Mouse (Mus musculus): ENCODE data around the gene Agrn.
A peak's percentile ranks its signal among the peaks of the same experiment; 100 is the strongest.

The Agrn gene

DNA sequence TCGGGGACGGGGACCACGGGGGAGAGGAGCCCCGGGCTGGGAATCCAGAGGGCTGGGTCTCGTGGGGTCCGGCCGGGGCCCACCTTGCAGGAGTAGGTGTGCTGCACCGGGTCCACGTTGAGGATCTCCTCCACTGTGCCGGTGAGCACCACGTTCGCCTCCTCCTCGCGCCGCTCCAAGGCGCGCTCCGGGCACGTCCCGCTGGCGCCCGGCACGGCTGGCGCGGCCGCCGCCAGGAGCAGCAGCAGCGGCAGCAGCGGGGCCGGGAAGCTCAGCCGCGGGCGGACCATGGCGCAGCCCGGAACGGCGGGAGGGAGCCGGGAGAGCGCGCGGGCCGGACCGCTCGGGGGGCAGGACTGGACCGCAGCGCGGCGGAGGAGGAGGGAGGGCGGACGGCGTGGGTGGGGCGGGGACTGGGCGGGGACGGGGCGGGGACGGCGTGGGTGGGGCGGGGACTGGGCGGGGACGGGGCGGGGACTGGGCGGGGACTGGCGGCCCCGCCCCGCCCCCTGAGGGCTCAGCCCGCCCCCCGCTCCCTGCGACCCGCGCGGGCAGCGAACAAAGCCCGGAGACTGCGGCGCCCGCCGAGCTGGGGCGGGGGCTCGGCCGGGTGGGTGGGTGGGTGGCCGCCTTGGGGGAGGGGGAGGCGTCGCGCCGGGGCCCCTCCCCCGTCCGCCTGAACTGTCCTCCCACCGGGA lies at the start of gene Agrn:
Gene Agrn (minus strand): TSS at position 358 of the 698 bp plus-strand sequence.
- no peak for DNase-seq (ENCODE audit: low read depth)

DNA sequence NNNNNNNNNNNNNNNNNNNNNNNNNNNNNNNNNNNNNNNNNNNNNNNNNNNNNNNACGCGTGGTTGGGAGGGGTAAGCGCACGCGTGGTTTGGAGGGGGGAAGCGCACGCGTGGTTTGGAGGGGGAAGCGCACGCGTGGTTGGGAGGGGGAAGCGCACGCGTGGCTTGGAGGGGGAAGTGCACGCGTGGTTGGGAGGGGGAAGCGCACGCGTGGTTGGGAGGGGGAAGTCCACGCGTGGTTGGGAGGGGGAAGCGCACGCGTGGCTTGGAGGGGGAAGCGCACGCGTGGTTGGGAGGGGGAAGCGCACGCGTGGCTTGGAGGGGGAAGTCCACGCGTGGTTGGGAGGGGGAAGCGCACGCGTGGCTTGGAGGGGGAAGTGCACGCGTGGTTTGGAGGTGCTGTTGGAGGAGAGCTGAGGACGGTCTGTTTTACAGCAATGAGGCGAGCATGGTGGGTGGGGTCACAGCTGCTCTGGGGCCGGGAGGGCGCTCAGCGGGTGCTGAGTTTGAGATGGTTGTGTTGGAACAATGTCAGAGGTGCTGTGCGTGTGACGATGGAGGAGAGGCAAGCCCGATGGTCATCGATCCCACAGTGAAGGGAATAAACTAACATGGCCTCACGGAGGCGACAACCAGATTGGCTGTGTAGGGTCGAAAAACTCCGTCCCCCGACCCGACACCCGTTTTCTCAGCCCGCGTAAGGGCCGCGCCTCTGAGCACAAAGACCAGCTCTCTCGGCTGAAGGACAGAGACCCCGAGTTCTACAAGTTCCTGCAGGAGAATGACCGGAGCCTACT lies 39.6 kb upstream of the Agrn start:
- DNase-seq (ENCODE audit: low read depth) = no peak

DNA sequence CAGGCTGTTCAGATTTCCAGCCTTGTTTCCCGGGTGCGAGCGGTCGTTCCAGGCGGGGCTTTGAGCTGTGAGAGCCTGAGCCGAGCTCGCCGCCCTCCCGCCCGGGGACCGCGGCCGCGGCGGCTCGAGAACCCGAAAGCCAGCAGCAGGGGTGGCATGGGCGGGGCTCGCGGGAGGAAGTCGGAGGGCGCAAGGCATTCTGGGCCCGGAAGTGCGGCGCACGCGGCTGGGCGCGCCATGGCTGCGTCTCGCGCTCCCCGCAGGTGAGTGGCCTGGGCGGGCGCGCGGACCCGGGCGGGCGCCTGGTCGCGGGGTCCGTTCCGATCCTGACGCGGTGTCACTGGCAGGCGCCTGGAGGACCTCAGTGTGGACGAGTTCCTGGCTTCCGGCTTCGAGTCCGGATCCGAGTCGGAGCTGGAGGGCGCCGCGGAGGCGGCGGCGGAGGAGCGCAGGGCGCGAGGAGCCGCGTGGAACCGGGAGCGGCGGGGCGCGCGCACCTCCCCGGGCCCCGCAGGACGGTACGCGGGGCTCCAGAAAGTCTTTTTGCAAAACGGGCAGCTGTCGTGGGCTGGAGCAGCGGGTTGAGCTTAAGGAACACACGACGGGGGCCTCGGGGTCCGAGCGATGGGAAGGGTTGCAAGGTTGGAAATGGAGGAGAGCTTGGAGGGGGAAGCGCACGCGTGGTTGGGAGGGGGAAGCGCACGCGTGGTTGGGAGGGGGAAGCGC lies 38.7 kb upstream of the Agrn start, which contains the start of gene Noc2l:
Gene Noc2l (plus strand): TSS at position 203 of the 726 bp plus-strand sequence.
- DNase-seq (ENCODE audit: low read depth) = no peak

DNA sequence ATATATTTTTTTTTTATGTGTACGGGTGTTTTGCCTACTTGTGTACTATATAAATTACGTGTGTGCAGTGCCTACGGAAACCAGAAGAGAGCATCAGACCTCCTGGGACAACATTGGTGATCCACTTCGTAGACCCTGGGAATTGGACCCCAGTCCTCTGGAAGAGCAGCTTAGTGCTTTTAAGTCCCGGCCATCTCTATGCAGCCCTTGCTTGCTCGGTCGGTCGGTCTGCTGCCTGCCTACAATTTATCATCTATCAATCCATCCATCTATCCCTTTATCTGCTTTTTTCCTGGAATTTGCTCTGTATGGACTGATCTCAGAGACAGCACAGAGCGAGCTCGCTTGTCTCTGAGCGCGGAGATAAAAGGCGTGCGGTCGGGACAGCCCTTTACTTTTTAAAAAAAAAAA lies 38.1 kb upstream of the Agrn start:
- no peak for DNase-seq (ENCODE audit: low read depth)

DNA sequence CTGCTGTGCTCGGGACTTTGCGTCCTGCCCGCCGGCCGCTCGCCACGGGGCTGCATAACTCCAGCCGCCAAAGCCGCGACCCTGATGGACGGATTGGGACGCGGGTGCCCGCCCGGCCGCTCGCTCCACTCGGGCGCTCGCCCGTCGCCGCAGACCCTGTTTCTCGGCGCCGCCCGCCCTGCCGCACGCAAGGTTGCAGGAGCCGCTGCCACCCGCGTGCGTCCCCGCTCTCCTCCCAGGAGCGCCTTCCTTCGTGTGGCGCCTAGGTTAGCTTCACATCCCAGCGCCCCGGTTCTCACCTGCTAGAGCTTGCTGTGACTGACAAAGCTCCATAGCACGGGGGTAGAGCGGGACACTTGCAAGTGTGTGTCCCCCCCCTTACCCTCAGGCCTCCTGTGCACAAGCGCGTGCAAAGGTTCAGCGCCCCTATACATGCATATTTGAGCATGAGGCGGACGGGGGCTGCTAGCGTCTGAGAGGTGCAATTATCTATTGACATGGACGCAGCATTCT lies 37.5 kb upstream of the Agrn start, which contains the start of gene Plekhn1:
Gene Plekhn1 (minus strand): TSS at position 157 of the 513 bp plus-strand sequence.
- DNase-seq (ENCODE audit: low read depth) = no peak

DNA sequence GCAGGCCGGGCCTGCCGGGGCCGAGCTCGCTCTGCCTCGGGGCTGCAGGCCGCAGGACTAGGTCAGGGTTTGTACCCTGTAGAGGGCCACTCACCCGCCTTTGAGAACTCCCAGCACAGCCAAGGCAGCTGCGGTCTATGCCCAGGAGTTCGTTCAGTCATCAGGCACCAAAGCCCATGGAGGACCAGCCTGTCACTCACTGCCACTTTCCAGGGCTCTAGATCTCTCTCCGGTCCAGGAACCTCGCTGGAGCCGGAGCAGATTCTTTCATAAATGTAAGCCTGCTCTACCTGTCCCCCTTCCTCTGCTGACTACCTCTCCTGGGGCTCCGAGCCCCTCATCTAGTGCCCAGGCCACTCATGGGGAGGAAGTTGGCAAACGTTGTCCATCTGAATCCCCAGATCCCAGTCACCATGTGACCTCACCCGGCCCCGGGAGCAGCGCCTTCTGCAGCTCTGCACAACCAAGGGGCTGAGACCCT lies 36.8 kb upstream of the Agrn start:
- no peak for DNase-seq (ENCODE audit: low read depth)

DNA sequence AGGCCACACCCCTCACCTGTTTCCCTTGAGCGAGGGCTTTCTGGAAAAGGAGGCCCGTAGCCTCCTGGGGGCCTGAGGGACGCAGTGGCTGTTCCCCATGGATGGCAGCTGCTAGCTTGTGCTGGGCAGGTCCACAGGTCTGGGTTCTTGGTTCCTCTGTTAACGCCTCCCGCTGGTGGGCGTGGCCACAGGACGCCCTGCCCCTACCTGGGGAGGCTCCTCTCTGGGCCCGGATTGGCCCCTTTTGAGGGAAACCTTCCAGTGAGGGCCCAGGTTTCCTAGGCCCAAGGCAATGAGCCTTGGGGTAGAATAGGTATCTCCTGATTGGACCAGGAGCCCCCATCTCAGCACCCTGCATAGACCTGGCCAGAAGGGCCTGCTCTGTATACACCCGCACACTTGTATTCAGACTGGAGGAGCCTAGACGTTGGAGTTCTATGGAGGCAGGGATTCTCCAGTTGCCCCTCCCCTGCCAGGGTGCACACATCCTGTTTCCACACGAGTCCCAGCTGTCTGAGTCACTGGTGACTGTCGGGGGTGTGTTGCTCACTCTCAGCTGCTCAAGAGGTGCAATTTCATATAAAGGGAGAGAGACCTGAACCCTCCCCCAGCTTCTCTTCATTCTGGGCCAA lies 31.2 kb upstream of the Agrn start:
- DNase-seq (ENCODE audit: low read depth) = no peak

DNA sequence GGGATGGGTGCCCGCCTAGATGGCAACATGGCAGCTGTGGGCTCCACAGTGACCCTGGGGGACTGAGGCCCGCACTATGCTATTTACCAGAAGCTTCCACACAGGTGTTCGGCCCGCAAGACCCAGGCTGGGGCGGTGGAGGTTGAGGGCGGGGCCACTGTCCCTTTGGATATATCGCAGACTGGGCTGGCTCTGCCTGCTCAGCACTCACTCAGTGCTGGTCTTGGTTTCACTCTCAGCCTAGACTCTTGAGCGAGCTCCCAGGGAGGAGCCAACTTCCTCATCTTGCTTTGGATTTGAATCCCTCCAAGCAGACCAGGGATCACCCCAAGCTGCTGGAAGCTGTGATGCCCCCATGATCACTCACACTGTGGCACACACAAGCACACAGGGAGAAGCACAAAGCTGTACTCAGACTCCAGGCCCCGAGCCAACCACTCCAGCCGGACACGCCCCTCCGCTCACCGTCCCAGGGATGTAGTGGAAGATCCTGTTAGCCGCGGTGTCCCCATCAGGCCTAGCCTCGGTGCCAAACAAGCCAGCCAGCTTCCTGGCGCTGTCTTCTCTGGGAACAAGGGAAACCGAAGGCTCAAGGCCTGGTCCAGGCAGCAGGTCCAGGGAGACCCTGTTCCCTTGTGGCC lies 30.6 kb upstream of the Agrn start:
- no peak for DNase-seq (ENCODE audit: low read depth)

DNA sequence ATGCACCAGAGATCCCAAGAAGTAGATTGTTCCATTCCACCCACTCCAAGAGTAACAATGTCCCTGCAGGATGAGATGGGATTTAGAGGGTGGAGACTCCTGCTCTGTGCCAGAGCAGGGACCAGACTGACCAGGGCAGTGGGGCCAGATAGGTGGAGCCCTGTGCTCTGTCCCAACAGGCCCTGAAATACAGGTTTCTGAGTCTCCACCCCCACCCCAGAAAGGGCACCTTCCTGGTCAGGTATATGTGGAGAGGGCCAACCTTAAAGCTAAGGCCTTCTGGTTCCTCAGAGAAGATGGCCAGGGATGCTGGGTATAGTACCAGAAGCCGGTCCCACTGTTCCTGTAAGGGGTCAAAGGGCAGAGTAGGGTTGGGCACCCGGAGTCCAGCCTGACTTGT lies 27.0 kb upstream of the Agrn start:
- no peak for DNase-seq (ENCODE audit: low read depth)

DNA sequence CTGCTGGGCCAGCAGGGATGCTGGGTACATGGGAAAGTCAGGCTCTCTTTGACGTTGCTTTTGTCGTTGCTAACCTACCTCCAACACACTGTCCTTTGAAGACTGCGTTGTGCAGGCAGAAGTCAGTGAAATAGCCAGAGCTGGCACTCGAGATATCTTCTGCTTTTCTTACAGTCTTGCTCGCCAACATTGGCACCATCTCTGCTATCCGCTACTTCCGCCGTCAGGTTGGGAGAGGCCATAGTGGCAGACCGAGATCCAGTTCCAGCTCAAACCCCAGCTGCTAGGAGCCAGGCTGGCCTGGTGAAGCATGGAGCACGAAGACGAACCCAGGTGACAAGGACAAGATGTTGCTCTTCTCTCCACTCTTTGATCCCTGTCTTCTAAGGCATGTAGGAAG lies 22.6 kb upstream of the Agrn start:
- DNase-seq (ENCODE audit: low read depth) = no peak

DNA sequence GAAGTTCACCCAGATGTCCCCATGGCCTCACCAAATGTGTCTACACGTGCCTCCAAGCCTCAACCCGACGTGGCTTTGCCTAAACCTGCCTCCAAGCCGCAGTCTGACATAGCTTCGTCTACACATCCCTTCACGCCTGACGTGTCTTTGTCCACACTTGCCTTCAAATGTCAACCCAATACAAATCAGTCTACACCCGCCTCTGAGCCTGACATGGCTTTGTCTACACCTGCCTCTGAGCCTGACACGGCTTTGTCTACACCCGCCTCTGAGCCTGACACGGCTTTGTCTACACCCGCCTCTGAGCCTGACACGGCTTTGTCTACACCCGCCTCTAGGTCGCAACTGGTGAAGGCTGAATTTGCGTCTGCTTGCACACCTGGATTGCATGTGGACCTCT lies 20.6 kb upstream of the Agrn start:
- no peak for DNase-seq (ENCODE audit: low read depth)

DNA sequence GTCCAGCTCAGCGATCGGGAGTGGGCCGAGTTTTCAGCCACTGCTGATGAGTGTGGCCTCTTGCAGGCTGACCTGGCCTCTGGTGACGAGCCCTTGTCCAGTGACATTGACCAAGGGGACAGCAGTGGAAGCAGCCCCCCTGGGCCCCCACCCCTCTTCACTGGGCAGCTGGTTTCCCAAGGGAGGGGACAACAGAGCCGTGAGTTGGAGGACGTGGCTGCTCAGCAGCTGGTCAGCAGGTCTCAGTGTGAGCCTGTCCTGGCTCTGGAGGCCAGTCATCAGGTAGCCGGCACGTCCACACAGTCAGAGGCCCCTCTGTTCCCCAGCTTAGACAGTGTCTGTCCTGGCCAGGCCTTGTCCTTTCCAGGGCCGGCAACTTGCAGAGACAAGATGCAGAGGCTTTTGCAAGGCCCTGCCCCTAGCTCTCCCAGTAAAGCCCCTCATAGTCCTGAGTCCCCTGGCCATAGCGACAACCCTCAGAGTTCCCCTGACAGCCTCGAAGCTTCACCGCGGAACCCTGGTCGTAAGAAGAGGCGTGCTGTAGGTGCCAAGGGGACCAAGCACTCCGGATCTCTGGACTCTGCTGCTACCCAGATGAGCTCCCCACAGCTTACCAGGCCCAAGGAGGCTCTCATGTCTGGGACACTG lies 19.9 kb upstream of the Agrn start:
- DNase-seq (ENCODE audit: low read depth) = no peak

DNA sequence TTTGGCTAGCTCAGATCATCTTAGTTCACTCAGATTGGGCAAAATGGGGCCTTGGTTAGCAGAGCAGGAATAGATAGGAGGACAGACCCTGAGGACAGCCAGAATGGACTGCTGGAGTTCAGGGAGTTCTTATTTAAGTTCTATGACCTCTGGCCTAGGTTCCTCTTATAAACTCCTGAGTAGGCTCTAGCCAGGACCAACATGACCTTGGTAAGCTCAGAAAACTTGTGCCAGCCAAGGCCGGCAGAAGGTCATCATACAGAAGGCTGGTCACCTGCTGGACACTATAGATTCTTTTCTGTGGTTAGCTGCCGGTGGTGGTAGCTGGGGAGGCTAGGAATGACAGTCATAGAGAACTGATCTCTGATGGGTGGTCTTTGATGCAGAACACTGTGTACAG lies 18.9 kb upstream of the Agrn start:
- no peak for DNase-seq (ENCODE audit: low read depth)

DNA sequence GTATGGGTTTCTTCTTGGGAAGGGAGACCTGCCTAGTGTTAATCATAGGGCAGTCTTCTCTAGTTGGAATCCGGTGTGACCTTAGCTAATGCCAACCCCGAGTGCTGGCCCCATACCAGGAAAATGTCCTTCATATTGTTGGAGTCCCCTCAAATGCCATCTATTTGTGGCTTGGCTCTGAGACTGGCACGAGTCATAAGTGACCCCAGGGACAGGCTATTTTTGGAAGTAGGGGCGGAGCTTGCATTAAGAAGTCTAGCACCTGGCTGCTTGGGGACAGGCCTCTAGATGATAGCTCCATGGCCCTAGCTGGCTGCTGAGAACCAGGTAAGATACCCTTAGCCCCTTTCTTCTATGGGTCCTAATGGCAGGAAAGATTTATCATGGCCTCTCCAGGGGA lies 18.4 kb upstream of the Agrn start, which contains the start of gene Perm1:
Gene Perm1 (plus strand): TSS at position 220 of the 400 bp plus-strand sequence.
- no peak for DNase-seq (ENCODE audit: low read depth)

DNA sequence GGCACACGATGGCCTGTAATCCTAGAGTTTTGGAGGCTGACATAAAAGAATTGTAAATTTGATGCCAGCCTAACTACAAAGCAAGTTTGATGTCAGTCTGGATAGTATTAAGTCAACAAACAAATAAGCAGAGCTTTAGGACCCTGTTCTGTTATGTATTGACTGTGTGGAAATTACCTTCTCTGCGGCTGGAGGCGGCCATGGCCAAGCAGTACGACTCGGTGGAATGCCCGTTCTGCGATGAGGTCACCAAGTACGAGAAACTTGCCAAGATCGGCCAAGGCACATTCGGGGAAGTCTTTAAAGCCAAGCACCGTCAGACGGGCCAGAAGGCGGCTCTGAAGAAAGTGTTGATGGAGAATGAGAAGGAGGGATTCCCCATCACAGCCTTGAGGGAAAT lies 15.8 kb upstream of the Agrn start:
- DNase-seq (ENCODE audit: low read depth) = no peak

DNA sequence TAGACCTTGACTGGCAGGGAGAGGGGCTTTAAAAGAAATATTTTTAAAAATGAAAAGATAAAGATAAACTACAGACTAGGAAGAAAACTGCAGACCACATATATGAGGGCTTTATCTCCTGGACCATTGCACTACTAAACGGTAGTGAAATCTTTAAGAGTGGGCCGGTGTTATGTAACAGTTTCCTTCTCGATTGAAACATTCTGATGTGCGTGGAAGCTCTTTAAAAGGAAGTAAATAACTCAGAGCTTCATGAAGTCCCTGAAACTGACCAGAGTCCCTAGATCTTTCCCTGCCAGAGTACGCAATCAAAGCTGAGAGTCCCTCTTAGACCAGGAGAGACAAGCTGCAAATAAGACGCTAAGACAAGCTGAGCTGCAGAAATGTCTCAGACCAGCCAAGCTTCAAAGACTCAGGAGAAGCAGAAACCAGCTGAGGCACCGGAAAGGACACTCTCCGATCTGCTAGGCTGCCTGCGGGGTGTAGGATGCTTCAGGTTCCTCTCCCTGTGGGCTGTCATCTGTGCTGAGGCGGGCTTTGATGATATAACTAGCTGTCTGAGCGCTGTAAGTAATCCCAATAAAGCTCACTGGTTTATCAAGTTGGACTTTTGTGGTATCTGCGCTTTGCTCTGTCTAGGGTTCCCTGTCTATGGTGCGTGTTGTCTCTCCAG lies 12.8 kb upstream of the Agrn start:
- no peak for DNase-seq (ENCODE audit: low read depth)

DNA sequence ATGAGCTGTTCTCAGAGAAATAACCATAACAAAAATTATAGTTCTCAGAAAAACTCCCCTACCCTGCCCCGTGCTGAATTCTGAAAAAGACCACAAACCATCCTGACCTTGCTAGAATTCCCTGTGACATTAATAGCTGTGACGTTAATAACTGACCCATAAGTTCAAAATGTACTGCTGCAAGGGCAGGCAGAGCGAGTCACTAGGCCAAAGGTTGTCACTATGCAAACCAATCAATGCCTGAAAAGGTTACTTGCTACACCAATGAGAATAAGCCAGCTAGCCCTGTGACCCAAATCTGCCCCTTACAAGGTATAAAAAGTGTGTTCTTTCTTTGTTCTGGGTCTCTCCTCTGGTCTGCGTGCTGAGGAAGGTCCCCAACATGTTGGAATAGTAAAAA lies 11.6 kb upstream of the Agrn start:
- no peak for DNase-seq (ENCODE audit: low read depth)

DNA sequence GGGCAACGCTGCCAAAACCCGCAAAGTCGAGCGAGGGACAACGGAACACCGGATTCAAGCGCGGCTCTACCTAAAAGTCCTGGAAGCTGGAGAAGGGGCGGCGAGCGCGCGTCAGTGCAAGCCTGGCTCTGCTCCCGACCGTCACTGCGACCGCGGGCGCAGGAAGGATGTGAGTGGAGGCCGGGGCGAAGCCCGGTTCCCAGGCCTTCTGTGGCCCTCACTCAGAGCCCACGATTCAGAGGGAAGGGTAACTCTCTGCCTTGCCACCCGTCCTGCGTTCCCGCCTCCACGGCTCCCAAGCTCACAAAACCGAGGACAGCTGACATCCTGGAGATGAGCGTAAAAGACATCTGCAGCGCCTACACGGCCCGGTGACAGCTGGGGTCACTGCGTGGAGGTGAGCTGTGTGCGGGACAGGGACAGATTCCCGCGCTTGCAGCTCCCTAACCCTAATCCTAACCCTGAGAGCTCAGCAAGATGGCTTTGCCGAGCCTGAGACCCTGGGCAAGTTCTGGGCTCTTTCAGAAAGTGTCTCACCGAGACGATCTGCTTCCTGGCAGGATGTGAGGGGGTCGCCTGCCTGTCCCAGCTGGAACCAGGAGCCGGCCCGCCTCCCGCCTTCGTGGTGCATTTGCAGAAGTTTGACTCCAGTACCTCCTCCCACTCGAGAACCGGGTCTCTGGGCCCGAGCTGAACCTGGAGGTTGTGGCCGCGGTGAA lies 6.3 kb upstream of the Agrn start:
- no peak for DNase-seq (ENCODE audit: low read depth)

DNA sequence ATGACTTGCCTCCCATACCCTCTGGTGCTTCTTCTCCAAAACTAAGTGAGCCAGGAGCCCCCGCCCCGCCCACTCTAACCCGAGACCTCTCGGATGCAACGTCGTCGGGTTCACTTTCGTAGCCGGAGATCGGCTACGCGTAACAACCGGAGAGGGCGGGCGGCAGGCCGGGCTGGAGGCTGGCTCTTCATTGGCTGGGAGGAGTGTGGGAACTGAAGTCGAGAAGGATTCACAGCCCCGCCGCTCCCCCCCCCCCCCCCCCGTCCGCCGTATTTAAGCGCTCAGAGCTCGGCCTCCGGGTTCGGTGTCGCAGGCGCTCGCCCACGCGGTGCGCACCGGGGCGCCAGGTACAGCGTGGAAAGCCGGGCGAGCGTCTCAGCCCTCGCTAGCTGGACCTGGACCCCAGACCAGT lies 5.7 kb upstream of the Agrn start, which contains the start of gene AW011738:
Gene AW011738 (plus strand): TSS at position 304 of the 412 bp plus-strand sequence.
- peak; percentile 77 for DNase-seq (ENCODE audit: low read depth)

Data from fibroblast of lung, adult 2 months (primary cell).